Mouse (Mus musculus) thymus, adult 2 months (tissue): ENCODE measurements around the gene Evi5. TPM values are rescaled to one million over a fixed set of nuclear protein-coding genes. Genes with fewer than 3 reads are reported as not detected.

Source experiments
- DNase-seq: peaks from one replicate; pipeline ENCODE4 v3.0.0; 2021
- H3K27ac ChIP-seq: fragments of 200-500 bp; 2 replicates; pipeline ENCODE4 v1.5.1; 2012; ENCODE audit warnings: low read length, control low read depth; ENCODE audit not compliant: control insufficient read depth, insufficient read depth
- H3K27me3 ChIP-seq: fragments of 200-500 bp; 2 replicates; pipeline ENCODE4 v1.6.1; 2012; ENCODE audit warnings: mild to moderate bottlenecking, low read length, moderate library complexity, mixed read lengths; ENCODE audit not compliant: control insufficient read depth, insufficient read depth
- H3K36me3 ChIP-seq: fragments of 200-500 bp; 2 replicates; pipeline ENCODE4 v1.6.1; 2012; ENCODE audit warnings: mild to moderate bottlenecking, low read length, moderate library complexity; ENCODE audit not compliant: control insufficient read depth, insufficient read depth
- H3K4me1 ChIP-seq: fragments of 200-500 bp; replicated peaks from 2 replicates; pipeline ENCODE4 v1.6.1; 2012; ENCODE audit warnings: low read length; ENCODE audit not compliant: control insufficient read depth, insufficient read depth
- H3K4me3 ChIP-seq: fragments of 200-500 bp; 2 replicates; pipeline ENCODE4 v1.5.1; 2012; ENCODE audit warnings: mild to moderate bottlenecking, low read length, control low read depth, moderate library complexity; ENCODE audit not compliant: control insufficient read depth, insufficient read depth
- CTCF ChIP-seq: fragments of 200-500 bp; IDR thresholded peaks from 2 replicates; pipeline ENCODE4 v1.5.1; 2012; ENCODE audit warnings: mild to moderate bottlenecking, control low read depth, low read length, moderate library complexity, borderline replicate concordance; ENCODE audit not compliant: control insufficient read depth, poor library complexity, insufficient read depth; ENCODE audit errors: extremely low read depth
- POLR2A ChIP-seq: fragments of 200-500 bp; IDR thresholded peaks from 2 replicates; pipeline ENCODE4 v1.6.1; 2012; ENCODE audit warnings: mild to moderate bottlenecking, low read length, control low read depth, moderate library complexity; ENCODE audit not compliant: control insufficient read depth, poor library complexity, insufficient read depth; ENCODE audit errors: extremely low read depth
- WGBS: fragments of 180-500 bp; shearing (Covaris S2); methylation state at CpG from one replicate; pipeline ENCODE4 v1.1.7; 2018; 5-methylcytosine and 5-hydroxymethylcytosine counted together
- polyA plus RNA-seq: library from polyadenylated mRNA; depleted of rRNA; stranded (reverse); fragments of >200 nt; gene quantifications from 2 replicates; pipeline ENCODE4 v1.2.3, GENCODE M21; 2012

Gene Evi5
- polyA plus RNA-seq, 1 experiment: 2.5 TPM

GRCm38 (mm10) chr5:107706262-107706661 is 168.6 kb downstream of the Evi5 start:
- TF ChIP-seq CTCF (no peak), POLR2A (no peak)
- no peaks in the 10 kb centered on the region for H3K36me3 ChIP-seq
- WGBS: 91% methylated on average over 1 of the region's 1 CpGs
- no peaks in the 10 kb centered on the region for H3K27me3 ChIP-seq
- H3K4me3 ChIP-seq: no peak overlapping the region
- no peak for DNase-seq
- H3K4me1 ChIP-seq: peaks cover 26% of the 10 kb centered on the region
- H3K27ac ChIP-seq: no peak overlapping the region

- 95% methylated on average over 4 of the region's 4 CpGs for WGBS
- H3K27ac ChIP-seq: no peak overlapping the region
- no peak overlapping the region for H3K4me3 ChIP-seq
- TF ChIP-seq POLR2A (no peak), CTCF (no peak)
- no peaks in the 10 kb centered on the region for H3K36me3 ChIP-seq
- peaks cover 28% of the 10 kb centered on the region for H3K4me1 ChIP-seq
- DNase-seq: no peak
- H3K27me3 ChIP-seq: no peaks in the 10 kb centered on the region
Measured at GRCm38 (mm10) chr5:107705756-107706155, 169.2 kb downstream of the Evi5 start.

- Histone ChIP-seq H3K4me1 (peaks cover 40% of the 10 kb centered on the region), H3K36me3 (no peaks in the 10 kb centered on the region), H3K27me3 (no peaks in the 10 kb centered on the region), H3K4me3 (no peak overlapping the region), H3K27ac (peak overlapping the region; percentile 79)
- peak; percentile 46 for DNase-seq
- TF ChIP-seq CTCF: no peak
- TF ChIP-seq POLR2A: no peak
- 32% methylated on average over 6 of the region's 6 CpGs for WGBS
Measured at GRCm38 (mm10) chr5:107703207-107703763, 171.6 kb downstream of the Evi5 start.

GRCm38 (mm10) chr5:107701658-107702057 is 173.2 kb downstream of the Evi5 start:
- 31% methylated on average over 9 of the region's 9 CpGs for WGBS
- DNase-seq: no peak
- no peaks in the 10 kb centered on the region for H3K36me3 ChIP-seq
- no peaks in the 10 kb centered on the region for H3K27me3 ChIP-seq
- no peak overlapping the region for H3K4me3 ChIP-seq
- TF ChIP-seq POLR2A (no peak), CTCF (no peak)
- H3K4me1 ChIP-seq: peaks cover 32% of the 10 kb centered on the region
- H3K27ac ChIP-seq: peak overlapping the region; percentile 70

GRCm38 (mm10) chr5:107700873-107701272 is 174.0 kb downstream of the Evi5 start:
- WGBS: 11% methylated on average over 10 of the region's 10 CpGs
- Histone ChIP-seq H3K27ac (peak overlapping the region; percentile 84), H3K4me1 (peaks cover 32% of the 10 kb centered on the region), H3K36me3 (no peaks in the 10 kb centered on the region), H3K27me3 (no peaks in the 10 kb centered on the region), H3K4me3 (no peak overlapping the region)
- peak; percentile 32 for DNase-seq
- TF ChIP-seq CTCF (no peak), POLR2A (no peak)

GRCm38 (mm10) chr5:107698888-107699287 is 176.0 kb downstream of the Evi5 start:
- H3K4me1 ChIP-seq: peaks cover 32% of the 10 kb centered on the region
- peak overlapping the region; percentile 50; the same call in 1 of the 2 replicates for H3K27ac ChIP-seq
- no peak overlapping the region for H3K4me3 ChIP-seq
- 10% methylated on average over 8 of the region's 8 CpGs for WGBS
- DNase-seq: no peak
- H3K27me3 ChIP-seq: no peaks in the 10 kb centered on the region
- H3K36me3 ChIP-seq: no peaks in the 10 kb centered on the region
- TF ChIP-seq POLR2A: no peak
- no peak for TF ChIP-seq CTCF

GRCm38 (mm10) chr5:107695019-107695418 is 179.9 kb downstream of the Evi5 start:
- 89% methylated on average over 3 of the region's 3 CpGs for WGBS
- DNase-seq: no peak
- H3K27ac ChIP-seq: no peak overlapping the region

More at GRCm38 (mm10) chr5:107695019-107695418, 179.9 kb downstream of the Evi5 start:
- Histone ChIP-seq H3K4me3 (no peak overlapping the region), H3K4me1 (peaks cover 11% of the 10 kb centered on the region), H3K36me3 (no peaks in the 10 kb centered on the region), H3K27me3 (no peaks in the 10 kb centered on the region)
- no peak for TF ChIP-seq POLR2A
- no peak for TF ChIP-seq CTCF
